Mouse (Mus musculus) naive thymus-derived CD4-positive, alpha-beta T cell, adult 2 months (primary cell): Measurements from ENCODE around the gene Adamts6.

ENCODE experiments used
- DNase-seq: peaks from one replicate; pipeline ENCODE4 v3.0.0-alpha.2; 2011; ENCODE audit warnings: low read depth

Adamts6 gene

GRCm38 (mm10) chr13:104460287-104460686, 172.7 kb downstream of the Adamts6 start:
- no peak for DNase-seq

- DNase-seq = no peak
These were observed 180.4 kb downstream of the Adamts6 start for GRCm38 (mm10) chr13:104468061-104468460.

- no peak for DNase-seq
These were observed 188.8 kb downstream of the Adamts6 start for GRCm38 (mm10) chr13:104476285-104476956.

GRCm38 (mm10) chr13:104482426-104483089, 194.9 kb downstream of the Adamts6 start:
- no peak for DNase-seq

GRCm38 (mm10) chr13:104483111-104483722, 195.6 kb downstream of the Adamts6 start:
- no peak for DNase-seq

GRCm38 (mm10) chr13:104491046-104491811, 203.6 kb downstream of the Adamts6 start:
- DNase-seq = no peak

GRCm38 (mm10) chr13:104493466-104493993, 205.9 kb downstream of the Adamts6 start:
- no peak for DNase-seq

- no peak for DNase-seq
These were observed 206.7 kb downstream of the Adamts6 start for GRCm38 (mm10) chr13:104494200-104494873.

GRCm38 (mm10) chr13:104497592-104497991, 210.0 kb downstream of the Adamts6 start:
- DNase-seq = no peak

- no peak for DNase-seq
These were observed 211.0 kb downstream of the Adamts6 start for GRCm38 (mm10) chr13:104498669-104499068.

GRCm38 (mm10) chr13:104499116-104500040, 211.7 kb downstream of the Adamts6 start:
- DNase-seq = no peak

- DNase-seq = no peak
These were observed 214.8 kb downstream of the Adamts6 start for GRCm38 (mm10) chr13:104502406-104502805.

- no peak for DNase-seq
These were observed 216.4 kb downstream of the Adamts6 start for GRCm38 (mm10) chr13:104504043-104504442.

GRCm38 (mm10) chr13:104506165-104506875, 218.7 kb downstream of the Adamts6 start:
- no peak for DNase-seq

GRCm38 (mm10) chr13:104507671-104508070, 220.0 kb downstream of the Adamts6 start:
- no peak for DNase-seq

- no peak for DNase-seq
These were observed 222.2 kb downstream of the Adamts6 start for GRCm38 (mm10) chr13:104509561-104510493.

GRCm38 (mm10) chr13:104510766-104511165, 223.1 kb downstream of the Adamts6 start:
- DNase-seq = no peak

- DNase-seq = no peak
These were observed 227.4 kb downstream of the Adamts6 start for GRCm38 (mm10) chr13:104515054-104515453.

- no peak for DNase-seq
These were observed 228.5 kb downstream of the Adamts6 start for GRCm38 (mm10) chr13:104516146-104516545.
